Mouse (Mus musculus): ENCODE measurements around the gene Asf1a. TPM values are rescaled to one million over a fixed set of nuclear protein-coding genes. Genes with fewer than 3 reads are reported as not detected.
"Not testable (repeated sequence)": the region's sequence is repeated elsewhere in the genome, so short reads cannot be mapped to it uniquely, and the experiment has no call there.

The Asf1a gene
- total RNA-seq, 2 experiments from 2014 or later, result 21.5 to 31.1 TPM

GRCm38 (mm10) chr10:53634160-53634559 is 37.6 kb downstream of the Asf1a start:
- no peak for ATAC-seq (replicated peaks; ENCODE audit: low FRiP score, poor library complexity, severe bottlenecking)

GRCm38 (mm10) chr10:53635246-53635971 is 38.9 kb downstream of the Asf1a start:
- no peak for ATAC-seq (replicated peaks; ENCODE audit: low FRiP score, poor library complexity, severe bottlenecking)

DNA sequence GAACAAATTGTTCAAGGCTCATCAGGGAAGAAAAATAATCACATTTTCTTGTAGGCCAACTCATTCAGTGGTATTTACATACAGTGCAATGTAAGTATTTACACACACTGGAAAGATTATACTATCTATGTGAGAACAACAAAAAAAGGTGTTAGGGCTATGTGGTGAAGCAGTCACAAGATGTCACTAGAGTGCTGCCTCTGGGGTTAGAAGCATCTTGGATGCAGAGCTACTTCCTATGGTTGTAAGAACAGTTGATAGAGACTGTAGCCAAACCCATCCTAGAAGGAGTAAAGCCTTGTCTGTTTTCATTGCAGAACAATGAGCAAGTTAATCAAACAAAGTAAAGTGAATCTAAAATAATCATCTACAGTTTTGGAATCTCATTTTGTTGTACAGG is 45.0 kb downstream of the Asf1a start:
- ATAC-seq (replicated peaks; ENCODE audit: low FRiP score, poor library complexity, severe bottlenecking), result no peak

GRCm38 (mm10) chr10:53650683-53651082 is 54.1 kb downstream of the Asf1a start:
- ATAC-seq (replicated peaks; ENCODE audit: low FRiP score, poor library complexity, severe bottlenecking), result no peak

DNA sequence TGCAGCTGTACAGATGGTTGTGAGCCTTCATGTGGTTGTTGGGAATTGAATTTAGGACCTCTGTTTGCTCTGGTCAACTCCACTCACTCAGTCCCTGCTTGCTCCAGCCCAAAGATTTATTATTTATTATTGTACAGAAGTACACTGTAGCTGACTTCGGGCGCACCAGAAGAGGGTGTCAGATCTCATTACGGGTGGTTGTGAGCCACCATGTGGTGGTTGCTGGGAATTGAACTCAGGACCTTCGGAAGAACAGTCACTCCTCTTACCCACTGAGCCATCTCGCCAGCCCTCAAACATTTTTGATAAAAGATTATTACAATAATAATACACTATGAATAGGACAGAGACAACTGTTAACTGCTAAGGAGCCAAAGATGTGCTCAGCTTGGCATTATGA is 57.7 kb downstream of the Asf1a start:
- ATAC-seq (replicated peaks; ENCODE audit: low FRiP score, poor library complexity, severe bottlenecking), result not testable (repeated sequence)

Other genes starting within 250 kb of the Asf1a start
- 5.2 and 10.2 TPM in 2 replicates for gene Cep85l, start 216.8 kb upstream of the Asf1a start, total RNA-seq (2015; ENCODE audit: low replicate concordance)
- 8.9 and 9.2 TPM in 2 replicates for gene Cep85l, start 216.8 kb upstream of the Asf1a start, total RNA-seq (2017; ENCODE audit: low replicate concordance)
- gene Mcm9, start 33.7 kb downstream of the Asf1a start, total RNA-seq (2015; ENCODE audit: low replicate concordance), result 8.8 and 15.4 TPM in 2 replicates
- gene Mcm9, start 33.7 kb downstream of the Asf1a start, total RNA-seq (2017; ENCODE audit: low replicate concordance), result 14.9 and 49.1 TPM in 2 replicates
- gene Fam184a, start 154.4 kb downstream of the Asf1a start, total RNA-seq (2015; ENCODE audit: low replicate concordance), result 1.9 TPM in 1 of 2 replicates, not detected in the other
- gene Fam184a, start 154.4 kb downstream of the Asf1a start, total RNA-seq (2017; ENCODE audit: low replicate concordance), result 0.77 TPM in 1 of 2 replicates, not detected in the other